Mouse (Mus musculus): ENCODE measurements around the gene Slc38a6.

Slc38a6 gene

GRCm38 (mm10) chr12:73286287-73287092, at the start of gene Slc38a6, which contains the start of gene Trmt5:
Slc38a6 (plus strand) TSS chr12:73286779.
Trmt5 (minus strand) TSS chr12:73286710.
- peak; percentile 95 for DNase-seq

DNA sequence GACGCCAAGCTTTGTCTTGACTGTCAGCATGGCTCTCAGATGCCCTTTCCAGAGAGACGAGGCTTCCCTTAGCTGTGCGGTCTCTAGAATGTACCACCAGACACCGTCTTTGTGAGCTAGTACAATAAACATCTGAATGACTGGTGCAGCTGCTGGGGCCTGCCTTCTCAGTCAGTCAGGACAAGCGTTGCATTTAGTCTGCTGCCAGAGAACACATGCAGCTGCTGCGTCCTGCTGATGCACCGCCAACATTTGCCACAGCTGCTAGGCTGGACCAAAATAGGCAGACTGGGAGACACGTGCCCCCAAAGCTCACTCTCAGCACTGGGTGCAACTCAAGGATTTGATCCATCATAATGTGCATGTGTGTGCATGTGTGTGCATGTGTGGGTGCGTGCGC, 44.6 kb upstream of the Slc38a6 start:
- no peak for DNase-seq

GRCm38 (mm10) chr12:73245687-73246086, 40.9 kb upstream of the Slc38a6 start:
- DNase-seq: no peak

GRCm38 (mm10) chr12:73255006-73255405, 31.6 kb upstream of the Slc38a6 start:
- no peak for DNase-seq

GRCm38 (mm10) chr12:73259269-73259668, 27.3 kb upstream of the Slc38a6 start:
- no peak for DNase-seq

GRCm38 (mm10) chr12:73260339-73260738, 26.2 kb upstream of the Slc38a6 start:
- DNase-seq: no peak

GRCm38 (mm10) chr12:73265381-73265978, 21.1 kb upstream of the Slc38a6 start:
- no peak for DNase-seq

DNA sequence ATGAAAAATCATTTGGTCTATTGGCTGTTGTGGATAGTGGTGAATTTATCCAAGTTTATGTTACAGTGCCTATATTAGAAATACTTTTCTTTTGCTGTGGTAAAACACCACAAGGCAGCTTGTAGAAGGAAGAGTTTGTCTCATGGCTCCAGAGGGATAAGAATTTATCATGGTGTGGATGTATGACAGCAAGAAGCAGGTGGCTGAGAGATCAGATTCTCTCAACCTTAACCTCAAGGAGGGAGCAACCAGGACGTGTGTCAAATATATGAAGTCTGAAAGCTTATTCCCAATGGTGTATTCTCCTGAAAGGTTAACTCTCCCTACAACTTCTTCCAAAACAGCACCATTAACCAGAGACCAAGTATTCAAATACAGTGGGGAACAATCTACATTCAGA, 20.0 kb upstream of the Slc38a6 start:
- DNase-seq: no peak

DNA sequence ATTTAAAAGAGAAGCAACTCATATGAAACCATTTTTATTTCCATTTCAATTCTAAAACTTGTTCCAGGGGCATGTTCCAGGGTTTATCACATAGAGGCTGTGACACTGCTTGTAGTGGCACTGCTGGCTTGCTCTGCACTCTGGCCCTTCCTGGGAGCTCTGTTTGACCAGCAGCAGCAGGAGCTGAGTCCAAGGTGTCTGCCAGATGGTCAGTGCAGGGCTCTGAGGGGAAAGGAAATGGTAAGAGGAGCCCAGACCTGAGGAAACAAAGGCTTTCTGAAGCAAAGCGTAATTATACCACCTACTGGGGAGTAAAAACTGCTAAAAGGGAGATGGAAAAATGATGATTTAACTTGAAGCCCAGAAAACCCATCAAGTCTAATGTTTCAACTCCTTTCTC, 18.1 kb upstream of the Slc38a6 start:
- no peak for DNase-seq

DNA sequence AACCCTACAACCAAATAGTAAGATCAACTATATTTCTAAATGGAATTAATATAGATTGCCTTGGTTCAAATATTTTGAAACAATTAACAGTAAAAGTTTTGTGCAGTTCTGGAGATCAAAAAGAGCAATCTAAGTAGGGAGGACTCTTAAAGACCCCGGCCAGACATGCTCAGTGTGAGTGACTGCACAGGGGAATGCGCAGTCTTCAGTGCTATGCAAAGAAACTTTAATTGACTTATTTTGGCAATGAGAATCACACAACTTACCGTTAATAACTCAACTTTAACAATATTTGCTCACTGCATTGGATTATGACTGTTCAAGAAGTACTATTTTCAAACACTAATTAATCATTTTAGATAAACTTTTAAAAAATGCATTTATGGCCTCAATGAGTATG, 17.0 kb upstream of the Slc38a6 start:
- no peak for DNase-seq

GRCm38 (mm10) chr12:73269933-73270332, 16.6 kb upstream of the Slc38a6 start:
- no peak for DNase-seq

DNA sequence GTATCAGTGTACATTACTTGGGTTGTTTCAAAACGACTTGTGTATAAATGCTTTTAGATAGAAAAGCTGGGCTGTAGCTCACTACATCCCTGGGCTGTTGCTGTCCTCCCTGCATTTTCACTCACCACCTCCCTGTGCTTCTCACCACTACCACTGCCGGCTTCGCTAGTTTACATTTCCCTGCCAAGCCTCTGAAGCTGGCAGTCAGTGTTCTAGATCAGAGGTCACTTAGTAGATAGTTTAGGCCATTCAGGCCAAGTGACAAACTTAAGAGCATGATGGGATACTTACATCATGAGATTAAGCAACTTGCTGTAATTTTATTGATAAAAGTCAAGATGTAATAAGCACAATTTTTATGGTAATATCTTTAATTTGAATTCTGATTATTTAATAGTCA, 11.7 kb upstream of the Slc38a6 start:
- no peak for DNase-seq

GRCm38 (mm10) chr12:73287609-73288008, 1.0 kb downstream of the Slc38a6 start:
- DNase-seq: peak; percentile 52

DNA sequence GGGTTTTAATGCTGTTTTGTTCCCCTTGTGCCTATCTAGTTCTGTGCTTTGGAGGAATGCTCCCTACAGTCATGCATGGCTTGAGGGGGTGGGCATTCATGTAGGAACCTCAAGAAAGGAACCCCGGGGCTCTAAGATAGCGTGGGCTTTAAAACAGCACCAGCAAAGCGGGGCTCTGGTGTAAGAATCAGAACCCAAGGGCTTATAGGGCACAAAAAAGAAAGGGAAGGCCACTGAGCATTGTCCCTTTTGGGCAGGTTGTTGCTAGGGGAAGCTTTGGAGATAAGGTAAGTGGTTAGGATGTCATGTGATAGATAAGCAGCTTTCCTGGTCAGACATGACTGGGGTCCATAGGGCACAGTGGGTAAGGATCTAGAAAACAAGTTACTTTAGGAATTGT, 2.0 kb downstream of the Slc38a6 start:
- DNase-seq: no peak

- DNase-seq: no peak
Observed at GRCm38 (mm10) chr12:73294884-73295283, 8.3 kb downstream of the Slc38a6 start.

DNA sequence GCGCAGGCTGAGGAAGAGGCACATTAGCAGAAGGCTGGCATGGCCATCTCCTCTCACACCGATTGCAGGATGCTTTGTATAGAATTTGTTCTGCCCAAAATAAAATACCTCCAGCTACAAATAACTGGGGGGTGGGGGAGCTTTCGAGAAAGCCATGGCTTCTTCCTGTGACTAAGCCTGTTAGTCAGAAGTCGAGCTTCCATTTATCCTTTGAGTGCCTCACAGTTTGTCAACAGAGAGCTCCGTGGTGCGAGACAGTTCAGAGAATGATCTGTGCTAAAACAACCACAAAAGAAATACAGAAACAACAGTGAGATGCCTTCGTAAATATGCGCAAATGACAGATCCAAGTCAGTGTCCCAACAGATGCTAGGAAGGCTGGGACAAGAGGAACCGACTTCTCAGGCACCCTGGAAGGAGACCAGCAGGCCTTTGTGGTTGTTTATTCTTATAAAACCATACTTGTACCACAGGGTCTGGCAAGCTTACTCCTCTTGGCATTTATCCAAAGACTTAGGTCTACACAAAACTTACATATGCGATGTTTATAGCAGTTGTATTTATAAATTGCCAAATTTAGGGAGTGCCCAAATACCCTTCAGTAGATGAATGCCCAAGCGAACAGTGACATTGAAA, 9.0 kb downstream of the Slc38a6 start:
- no peak for DNase-seq

GRCm38 (mm10) chr12:73298621-73299020, 12.0 kb downstream of the Slc38a6 start:
- no peak for DNase-seq

DNA sequence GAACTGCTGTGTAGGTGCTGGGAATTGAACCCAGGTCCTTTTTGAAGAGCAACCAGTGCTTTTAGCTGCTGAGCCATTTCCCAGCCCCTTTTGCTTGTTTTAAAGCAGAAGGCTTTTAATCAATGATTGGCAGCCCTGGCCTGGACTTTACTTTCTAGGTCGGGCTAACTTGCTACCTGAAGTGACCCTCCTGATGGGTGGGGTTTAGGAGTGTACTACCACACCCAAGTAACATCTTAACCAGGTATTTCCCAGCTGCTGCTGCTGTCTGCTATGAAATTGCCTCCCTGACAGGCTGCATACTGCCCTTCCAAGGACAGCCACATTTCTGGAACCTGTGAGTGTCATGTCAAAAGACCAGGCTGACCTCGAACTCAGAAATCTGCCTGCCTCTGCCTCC, 14.0 kb downstream of the Slc38a6 start:
- DNase-seq: peak; percentile 90

- peak; percentile 49 for DNase-seq
Observed at GRCm38 (mm10) chr12:73304636-73305035, 18.1 kb downstream of the Slc38a6 start.

GRCm38 (mm10) chr12:73307750-73308149, 21.2 kb downstream of the Slc38a6 start:
- DNase-seq: no peak

GRCm38 (mm10) chr12:73308711-73309110, 22.1 kb downstream of the Slc38a6 start:
- DNase-seq: no peak

DNA sequence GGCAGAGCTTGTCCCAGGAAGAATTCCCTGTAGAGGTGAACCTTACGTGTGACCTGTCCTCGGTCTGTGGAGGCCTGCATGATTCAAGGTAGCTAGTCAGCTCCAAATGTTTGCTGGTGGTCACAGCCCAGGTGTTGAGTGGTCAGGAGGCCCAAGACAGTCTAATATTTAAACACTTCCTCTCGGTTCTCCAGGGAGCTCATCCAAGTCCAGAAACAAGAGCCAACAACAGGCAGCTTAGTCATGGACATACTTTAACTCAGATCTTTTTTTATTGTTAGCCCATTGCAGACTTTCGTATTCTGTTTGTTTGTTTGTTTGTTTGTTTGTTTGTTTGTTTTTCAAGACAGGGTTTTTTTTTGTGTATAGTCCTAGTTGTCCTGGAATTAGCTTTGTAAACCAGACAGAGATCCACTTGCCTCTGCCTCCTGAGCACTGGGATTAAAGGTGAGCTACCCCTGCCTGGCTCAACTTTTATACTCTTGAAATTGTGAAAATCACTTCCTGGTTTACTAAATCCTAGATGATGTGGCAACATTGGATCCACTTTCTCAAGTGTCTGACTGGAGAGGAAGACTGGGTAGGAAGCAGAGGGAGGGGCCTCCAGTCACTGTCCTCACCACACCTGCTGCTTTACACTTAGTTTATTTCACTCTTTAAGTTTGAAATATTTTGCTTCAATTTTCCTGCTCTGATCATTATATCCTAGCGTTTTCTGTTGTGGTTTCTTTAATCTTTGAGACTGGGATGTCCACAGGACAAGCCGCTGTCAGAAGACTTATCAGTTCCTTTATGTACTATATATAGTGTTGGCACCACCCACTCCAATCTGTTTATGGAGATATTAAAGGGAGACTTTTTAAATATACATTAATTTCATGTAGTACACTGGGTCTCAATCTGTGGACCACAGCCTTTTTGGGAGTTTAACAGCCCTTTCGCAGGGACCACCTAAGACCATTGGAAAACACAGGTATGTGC, 31.4 kb downstream of the Slc38a6 start:
- no peak for DNase-seq

- no peak for DNase-seq
Observed at GRCm38 (mm10) chr12:73324180-73324586, 37.6 kb downstream of the Slc38a6 start.
